Mouse (Mus musculus): ENCODE data around the gene Ugt1a5.

The Ugt1a5 gene

GRCm38 (mm10) chr1:88240072-88240471 is 74.3 kb downstream of the Ugt1a5 start:
- no peak for DNase-seq (ENCODE audit: low read depth)

- no peak for DNase-seq (ENCODE audit: low read depth)
Measured at GRCm38 (mm10) chr1:88240579-88240978, 74.8 kb downstream of the Ugt1a5 start.

GRCm38 (mm10) chr1:88243861-88244260 is 78.0 kb downstream of the Ugt1a5 start:
- DNase-seq (ENCODE audit: low read depth) = no peak

DNA sequence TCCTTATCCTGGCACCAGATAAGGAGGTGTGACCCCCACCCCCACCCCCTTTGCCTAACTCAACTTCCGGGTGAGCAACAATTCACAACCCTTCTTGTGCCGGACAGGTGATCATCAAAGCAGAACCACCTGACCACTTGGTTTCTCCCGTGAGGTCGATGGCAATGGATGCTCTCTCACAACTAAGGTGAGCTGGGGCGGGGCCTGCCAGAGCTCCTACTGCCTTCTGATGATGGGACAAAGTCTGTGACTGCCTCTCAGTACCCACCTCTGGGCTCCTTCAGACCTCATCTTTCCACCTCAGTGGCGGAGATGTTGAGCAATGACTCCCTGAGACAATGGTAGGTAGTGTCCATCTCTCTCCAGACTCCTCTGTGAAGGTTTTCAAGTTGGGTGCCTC is 80.1 kb downstream of the Ugt1a5 start:
- no peak for DNase-seq (ENCODE audit: low read depth)

DNA sequence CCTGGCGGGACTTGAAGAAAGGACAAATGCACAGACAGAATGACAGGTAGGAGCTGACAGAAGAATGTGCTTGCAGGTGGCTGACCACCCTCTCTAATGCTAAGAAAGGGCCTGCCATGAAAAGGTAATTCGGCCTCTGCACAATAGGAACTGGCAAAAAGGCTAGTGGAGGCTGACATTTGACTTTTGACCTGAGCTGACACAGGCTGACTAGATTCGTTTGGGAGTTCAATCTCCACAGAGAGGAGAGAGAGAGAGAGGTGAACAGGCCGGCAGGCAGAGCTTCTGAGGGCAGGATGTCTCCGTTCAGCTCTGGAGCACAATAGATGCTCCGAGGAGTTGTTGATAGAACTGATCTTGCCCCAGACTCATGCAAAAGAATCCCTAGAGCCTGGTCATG is 80.6 kb downstream of the Ugt1a5 start:
- no peak for DNase-seq (ENCODE audit: low read depth)

GRCm38 (mm10) chr1:88247660-88248059 is 81.8 kb downstream of the Ugt1a5 start:
- no peak for DNase-seq (ENCODE audit: low read depth)

GRCm38 (mm10) chr1:88248658-88249057 is 82.8 kb downstream of the Ugt1a5 start:
- no peak for DNase-seq (ENCODE audit: low read depth)

- DNase-seq (ENCODE audit: low read depth) = no peak
Measured at GRCm38 (mm10) chr1:88249596-88249995, 83.8 kb downstream of the Ugt1a5 start.

GRCm38 (mm10) chr1:88250023-88250422 is 84.2 kb downstream of the Ugt1a5 start:
- DNase-seq (ENCODE audit: low read depth) = no peak

DNA sequence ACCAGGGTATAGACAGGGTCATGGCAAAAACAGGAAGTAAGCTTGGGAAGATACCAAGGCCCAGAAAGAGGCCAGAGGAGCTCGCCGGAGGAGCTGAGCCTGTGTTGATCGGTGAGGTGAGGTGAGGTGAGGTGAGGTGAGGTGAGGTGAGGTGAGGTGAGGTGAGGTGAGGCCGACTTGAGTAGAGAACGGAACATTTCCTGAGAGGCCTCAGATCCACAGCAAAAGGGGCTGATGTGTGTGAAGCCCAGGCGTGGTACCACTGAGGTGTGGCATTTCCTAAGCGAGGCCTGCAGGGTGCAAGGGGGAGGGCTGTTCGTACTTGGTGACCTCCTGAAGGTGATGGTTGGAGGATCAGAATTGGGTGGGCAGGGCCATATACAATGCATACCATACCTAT is 87.3 kb downstream of the Ugt1a5 start:
- DNase-seq (ENCODE audit: low read depth) = no peak

- DNase-seq (ENCODE audit: low read depth) = no peak
Measured at GRCm38 (mm10) chr1:88253540-88253939, 87.7 kb downstream of the Ugt1a5 start.

- DNase-seq (ENCODE audit: low read depth) = no peak
Measured at GRCm38 (mm10) chr1:88254793-88255465, 89.1 kb downstream of the Ugt1a5 start.

DNA sequence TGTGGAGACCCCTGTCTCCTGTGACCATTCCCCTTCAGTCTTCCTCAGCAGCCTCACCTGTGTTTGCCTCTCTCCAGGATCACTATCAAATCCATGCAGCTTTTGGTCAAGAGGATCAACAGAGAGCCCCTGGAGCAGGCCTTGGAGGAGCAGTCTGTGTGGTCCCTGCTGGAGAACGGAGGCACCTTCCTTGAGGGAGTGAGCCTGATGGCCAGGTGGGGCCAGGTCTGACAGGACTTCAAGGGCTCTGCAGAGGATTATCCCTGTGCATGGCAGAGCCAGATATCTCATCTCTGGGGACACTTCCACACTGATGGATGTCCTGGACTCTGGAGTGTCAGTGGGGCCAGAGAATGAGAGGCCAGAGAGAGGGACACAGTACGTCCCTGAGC is 89.7 kb downstream of the Ugt1a5 start:
- no peak for DNase-seq (ENCODE audit: low read depth)

DNA sequence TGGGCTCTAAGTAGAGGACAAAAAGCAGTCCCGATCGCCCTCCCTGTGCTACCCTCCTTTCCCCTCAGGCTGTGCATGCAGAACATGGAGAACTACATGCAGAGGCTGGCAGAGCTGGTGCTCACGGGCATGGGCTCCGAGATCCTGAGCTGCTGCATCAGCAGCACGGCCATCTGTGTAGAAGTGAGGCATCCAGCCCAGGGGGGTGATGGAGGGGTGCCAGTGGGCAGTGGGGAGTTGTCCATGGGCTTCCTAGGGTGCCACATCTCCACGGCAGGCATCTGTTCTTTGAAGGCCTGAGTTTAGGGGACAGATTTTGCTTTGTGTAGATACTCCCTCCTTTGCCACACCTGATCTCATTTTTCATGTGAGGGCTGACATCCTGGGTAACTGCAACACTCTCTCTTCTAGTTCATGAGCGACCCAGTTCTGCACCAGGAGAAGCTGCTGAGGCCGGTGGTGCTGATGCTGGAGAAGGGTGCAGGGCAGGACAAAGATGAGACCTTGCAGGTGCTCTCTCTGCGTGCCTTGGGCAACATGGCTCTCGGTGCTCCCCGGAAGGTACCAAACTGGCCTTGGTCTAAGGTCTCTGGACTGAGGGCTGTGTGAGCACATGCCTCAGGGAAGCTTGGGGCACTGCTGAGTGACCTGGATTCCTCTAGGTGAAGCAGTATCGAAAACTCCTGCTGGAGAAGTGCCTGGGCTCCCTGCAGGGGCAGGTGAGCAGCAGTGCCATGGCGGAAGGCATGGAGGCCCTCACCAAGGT is 90.4 kb downstream of the Ugt1a5 start:
- no peak for DNase-seq (ENCODE audit: low read depth)

- no peak for DNase-seq (ENCODE audit: low read depth)
Measured at GRCm38 (mm10) chr1:88256886-88257663, 91.3 kb downstream of the Ugt1a5 start.

DNA sequence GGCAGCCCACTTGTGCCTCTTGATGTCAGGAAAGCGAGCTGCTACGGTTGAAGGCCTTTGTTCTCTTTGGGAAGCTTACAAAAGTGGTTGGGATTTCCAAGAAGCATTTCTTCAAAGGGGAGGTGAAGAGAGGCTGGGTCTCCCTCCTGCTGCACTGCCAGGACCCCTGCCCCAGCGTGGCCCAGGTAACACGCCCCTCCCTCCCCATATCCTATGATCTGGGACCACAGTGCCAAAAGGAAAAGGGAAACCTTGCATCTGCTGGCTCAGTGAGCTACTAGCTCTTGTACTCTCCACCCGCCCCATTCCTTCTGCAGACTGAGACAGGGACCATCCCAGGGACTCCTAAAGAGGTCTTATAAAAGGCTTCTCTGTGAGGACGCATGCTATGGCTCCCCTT is 91.9 kb downstream of the Ugt1a5 start:
- no peak for DNase-seq (ENCODE audit: low read depth)

- DNase-seq (ENCODE audit: low read depth) = peak; percentile 32
Measured at GRCm38 (mm10) chr1:88258361-88258760, 92.5 kb downstream of the Ugt1a5 start.

- DNase-seq (ENCODE audit: low read depth) = peak; percentile 34
Measured at GRCm38 (mm10) chr1:88258881-88259642, 93.2 kb downstream of the Ugt1a5 start.

DNA sequence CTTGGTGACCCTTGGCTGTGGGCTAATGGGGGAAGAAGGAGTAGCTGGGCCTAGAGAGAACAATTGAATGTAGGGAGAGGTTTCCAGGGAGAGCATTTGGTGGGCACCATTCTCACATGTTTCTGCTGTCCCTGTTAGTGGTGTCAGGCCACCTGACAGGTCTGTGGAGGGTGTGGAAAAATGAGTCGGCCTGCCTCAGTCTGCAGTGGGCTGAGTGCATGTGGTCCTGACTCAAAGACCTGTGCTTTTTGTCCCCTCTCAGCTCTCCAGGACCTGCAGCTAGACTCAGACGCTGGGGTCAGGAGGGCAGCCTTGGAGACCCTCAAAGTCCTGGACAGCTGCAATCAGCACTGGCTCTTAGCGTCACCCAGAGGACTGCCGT is 93.8 kb downstream of the Ugt1a5 start:
- DNase-seq (ENCODE audit: low read depth) = no peak

GRCm38 (mm10) chr1:88260114-88260513 is 94.3 kb downstream of the Ugt1a5 start:
- peak; percentile 26 for DNase-seq (ENCODE audit: low read depth)

- DNase-seq (ENCODE audit: low read depth) = peak; percentile 32
Measured at GRCm38 (mm10) chr1:88260604-88261377, 95.0 kb downstream of the Ugt1a5 start.
